Mouse (Mus musculus): ENCODE results near the gene Srrm1.

Srrm1 gene

GRCm38 (mm10) chr4:135353794-135354450, 801 bp upstream of the Srrm1 start:
- DNase-seq = no peak

GRCm38 (mm10) chr4:135352326-135353065, 625 bp downstream of the Srrm1 start:
- DNase-seq = no peak

- no peak for DNase-seq
Observed at GRCm38 (mm10) chr4:135337376-135337942, 15.7 kb downstream of the Srrm1 start.

GRCm38 (mm10) chr4:135336023-135336357, 17.1 kb downstream of the Srrm1 start:
- no peak for DNase-seq

- no peak for DNase-seq
Observed at GRCm38 (mm10) chr4:135335327-135336022, 17.6 kb downstream of the Srrm1 start.

- no peak for DNase-seq
Observed at GRCm38 (mm10) chr4:135326469-135326868, 26.7 kb downstream of the Srrm1 start.

- no peak for DNase-seq
Observed at GRCm38 (mm10) chr4:135326046-135326445, 27.1 kb downstream of the Srrm1 start.

GRCm38 (mm10) chr4:135323021-135323420, 30.1 kb downstream of the Srrm1 start:
- DNase-seq = no peak

GRCm38 (mm10) chr4:135317966-135318365, 35.2 kb downstream of the Srrm1 start:
- DNase-seq = peak; percentile 43

GRCm38 (mm10) chr4:135317539-135317938, 35.6 kb downstream of the Srrm1 start:
- DNase-seq = no peak

GRCm38 (mm10) chr4:135315287-135315686, 37.8 kb downstream of the Srrm1 start:
- no peak for DNase-seq

GRCm38 (mm10) chr4:135314419-135314832, 38.7 kb downstream of the Srrm1 start:
- DNase-seq = no peak

- DNase-seq = no peak
Observed at GRCm38 (mm10) chr4:135313761-135314241, 39.3 kb downstream of the Srrm1 start.

- no peak for DNase-seq
Observed at GRCm38 (mm10) chr4:135313111-135313691, 39.9 kb downstream of the Srrm1 start.

- no peak for DNase-seq
Observed at GRCm38 (mm10) chr4:135312706-135313105, 40.4 kb downstream of the Srrm1 start.

- DNase-seq = no peak
Observed at GRCm38 (mm10) chr4:135310371-135310770, 42.8 kb downstream of the Srrm1 start.

GRCm38 (mm10) chr4:135309726-135310125, 43.4 kb downstream of the Srrm1 start:
- DNase-seq = no peak

- no peak for DNase-seq
Observed at GRCm38 (mm10) chr4:135309112-135309659, 43.9 kb downstream of the Srrm1 start.

GRCm38 (mm10) chr4:135306971-135307632, 46.0 kb downstream of the Srrm1 start:
- DNase-seq = no peak

- DNase-seq = no peak
Observed at GRCm38 (mm10) chr4:135306533-135306932, 46.6 kb downstream of the Srrm1 start.

- DNase-seq = no peak
Observed at GRCm38 (mm10) chr4:135302261-135302660, 50.9 kb downstream of the Srrm1 start.

- no peak for DNase-seq
Observed at GRCm38 (mm10) chr4:135301166-135301565, 52.0 kb downstream of the Srrm1 start.
